Mouse (Mus musculus) lung, adult 2 months (tissue): ENCODE results near the gene Rint1.

Experiments
- CTCF ChIP-seq: fragments of 200-500 bp; IDR thresholded peaks from 2 replicates; pipeline ENCODE4 v1.5.1; 2011; ENCODE audit warnings: mild to moderate bottlenecking, low read length, control low read depth; ENCODE audit not compliant: insufficient read depth
- POLR2A ChIP-seq: fragments of 200-500 bp; IDR thresholded peaks from 2 replicates; pipeline ENCODE4 v1.6.1; 2011; ENCODE audit warnings: low read depth, mild to moderate bottlenecking, control low read depth, low read length, borderline replicate concordance; ENCODE audit errors: extremely low read depth

DNA sequence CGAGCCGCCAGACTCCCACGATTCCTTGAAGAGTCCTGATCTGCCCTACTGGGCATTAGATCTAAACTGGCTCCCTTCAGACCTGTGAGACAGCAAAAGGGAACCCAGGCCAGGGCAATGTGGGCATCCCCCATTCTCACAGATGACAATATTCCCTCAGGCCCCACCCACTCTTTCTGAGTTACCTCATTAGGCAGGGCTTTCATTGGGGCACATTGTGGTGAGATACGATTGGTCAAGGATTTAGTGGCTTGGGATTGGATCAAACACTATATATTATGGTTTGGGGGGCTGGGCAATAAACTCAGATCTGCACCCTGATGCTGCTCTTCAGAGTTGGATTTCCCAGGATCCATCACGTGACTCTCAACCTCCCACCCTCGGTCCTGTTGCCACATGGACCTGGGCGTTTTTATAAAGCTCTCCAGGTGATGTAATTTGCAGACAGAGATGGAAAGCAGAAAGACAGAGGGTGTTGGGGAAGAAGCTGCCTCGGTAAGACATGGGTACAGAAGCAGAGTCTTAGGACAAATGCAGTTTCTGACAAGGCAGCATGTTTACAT, 36.7 kb downstream of the Rint1 start:
- TF ChIP-seq CTCF (no peak), POLR2A (no peak)
